Mouse (Mus musculus) liver, postnatal 0 days (tissue): ENCODE data around the gene Noxo1. TPM values are rescaled to one million over a fixed set of nuclear protein-coding genes. Genes with fewer than 3 reads are reported as not detected.

ENCODE experiments used
- ATAC-seq: fragments of 200-750 bp; cut with Nextera tagmentation; 2 replicates; pipeline ENCODE4 v1.8.0; 2017; ENCODE audit warnings: mild to moderate bottlenecking, moderate library complexity
- DNase-seq: peaks from one replicate; pipeline ENCODE4 v3.0.0-alpha.2; 2016
- H3K27ac ChIP-seq: fragments of 300-500 bp; sonication (generic); 2 replicates; pipeline ENCODE4 v1.5.1; 2014; ENCODE audit warnings: antibody characterized with exemption, moderate library complexity, mild to moderate bottlenecking, low read depth
- H3K27me3 ChIP-seq: fragments of 300-500 bp; sonication (generic); 2 replicates; pipeline ENCODE4 v1.6.1; 2014; ENCODE audit warnings: low read length, control low read depth, mixed read lengths; ENCODE audit not compliant: insufficient read depth
- H3K36me3 ChIP-seq: fragments of 300-500 bp; sonication (generic); replicated peaks from 2 replicates; pipeline ENCODE4 v1.6.1; 2014; ENCODE audit warnings: mild to moderate bottlenecking, control low read depth, low read length, moderate library complexity, mixed read lengths; ENCODE audit not compliant: insufficient read depth
- H3K4me1 ChIP-seq: fragments of 300-500 bp; sonication (generic); 2 replicates; pipeline ENCODE4 v1.6.1; 2014; ENCODE audit warnings: antibody characterized with exemption, mild to moderate bottlenecking, control low read depth; ENCODE audit not compliant: insufficient read depth
- H3K4me2 ChIP-seq: fragments of 300-500 bp; sonication (generic); 2 replicates; pipeline ENCODE4 v1.6.1; 2014; ENCODE audit warnings: low read depth, mild to moderate bottlenecking, low read length, moderate library complexity, mixed read lengths
- H3K4me3 ChIP-seq: fragments of 300-500 bp; sonication (generic); 2 replicates; pipeline ENCODE4 v1.5.1; 2014; ENCODE audit warnings: low read depth, low read length
- H3K9ac ChIP-seq: fragments of 300-500 bp; sonication (generic); replicated peaks from 2 replicates; pipeline ENCODE4 v1.6.1; 2014; ENCODE audit warnings: mild to moderate bottlenecking, moderate library complexity
- H3K9me3 ChIP-seq: fragments of 300-500 bp; sonication (generic); 2 replicates; pipeline ENCODE4 v1.6.1; 2016; ENCODE audit warnings: mild to moderate bottlenecking, control low read depth, low read length, mixed read lengths
- CTCF ChIP-seq: sonication (generic); IDR thresholded peaks from 2 replicates; pipeline ENCODE4 v1.5.1; 2016; ENCODE audit warnings: antibody characterized with exemption, low read depth
- EP300 ChIP-seq: IDR thresholded peaks from 2 replicates; pipeline ENCODE4 v1.6.1; 2016; ENCODE audit warnings: antibody characterized with exemption, low read depth, mild to moderate bottlenecking
- WGBS: fragments of 180-500 bp; shearing (Covaris S2); extraction: QIAGEN DNeasy Blood & Tissue Kit; methylation state at CpG from one replicate; pipeline ENCODE4 v1.1.7; 2014; ENCODE audit not compliant: insufficient replicate concordance; 5-methylcytosine and 5-hydroxymethylcytosine counted together
- polyA plus RNA-seq: library from polyadenylated mRNA; unstranded; fragments of >200 nt; fragmentation: Nextera tagmentation; extraction: Ambion mirVana; gene quantifications from 2 replicates; pipeline ENCODE4 v1.2.1, GENCODE M21; 2015

Noxo1 gene
- polyA plus RNA-seq, 1 experiment from 2014 or later, result 0.51 TPM

- Histone ChIP-seq H3K4me1 (peaks cover 8% of the 10 kb centered on the region), H3K27ac (no peak overlapping the region), H3K9ac (no peak overlapping the region; the same call in 1 of the 2 replicates), H3K36me3 (no peaks in the 10 kb centered on the region), H3K27me3 (no peaks in the 10 kb centered on the region), H3K4me3 (no peak overlapping the region), H3K4me2 (no peak overlapping the region), H3K9me3 (no peaks in the 10 kb centered on the region)
- TF ChIP-seq EP300, result no peak
- 72% methylated on average over 16 of the region's 17 CpGs for WGBS
- ATAC-seq (no peak), DNase-seq (no peak)
These were observed 32.1 kb downstream of the Noxo1 start for GRCm38 (mm10) chr17:24728184-24728583.

GRCm38 (mm10) chr17:24729067-24729466 lies 33.0 kb downstream of the Noxo1 start:
- H3K27ac ChIP-seq, result no peak overlapping the region
- ATAC-seq (no peak), DNase-seq (no peak)
- H3K4me3 ChIP-seq, result no peak overlapping the region
- H3K9ac ChIP-seq, result no peak overlapping the region
- WGBS, result 76% methylated on average over 6 of the region's 6 CpGs
- H3K9me3 ChIP-seq, result no peaks in the 10 kb centered on the region
- H3K4me1 ChIP-seq, result peaks cover 3% of the 10 kb centered on the region; the same call in 1 of the 2 replicates
- no peaks in the 10 kb centered on the region for H3K27me3 ChIP-seq
- H3K4me2 ChIP-seq, result no peak overlapping the region
- no peaks in the 10 kb centered on the region for H3K36me3 ChIP-seq
- TF ChIP-seq EP300, result no peak
- no peak for TF ChIP-seq CTCF

GRCm38 (mm10) chr17:24730787-24731186 lies 34.8 kb downstream of the Noxo1 start:
- H3K27ac ChIP-seq, result no peak overlapping the region
- H3K27me3 ChIP-seq, result no peaks in the 10 kb centered on the region
- no peak overlapping the region for H3K9ac ChIP-seq
- WGBS, result 80% methylated on average over 14 of the region's 14 CpGs
- TF ChIP-seq CTCF, result no peak
- no peak for TF ChIP-seq EP300
- no peak for ATAC-seq
- H3K9me3 ChIP-seq, result no peaks in the 10 kb centered on the region
- H3K36me3 ChIP-seq, result no peaks in the 10 kb centered on the region
- peaks cover 7% of the 10 kb centered on the region for H3K4me1 ChIP-seq
- no peak overlapping the region for H3K4me2 ChIP-seq
- no peak for DNase-seq
- no peak overlapping the region for H3K4me3 ChIP-seq

GRCm38 (mm10) chr17:24732233-24732935 lies 36.4 kb downstream of the Noxo1 start:
- Histone ChIP-seq H3K9ac (no peak overlapping the region), H3K4me3 (no peak overlapping the region), H3K4me1 (peaks cover 15% of the 10 kb centered on the region), H3K4me2 (no peak overlapping the region), H3K27ac (no peak overlapping the region), H3K27me3 (no peaks in the 10 kb centered on the region), H3K36me3 (no peaks in the 10 kb centered on the region), H3K9me3 (no peaks in the 10 kb centered on the region)
- DNase-seq (no peak), ATAC-seq (no peak)
- WGBS, result 77% methylated on average over 12 of the region's 12 CpGs
- TF ChIP-seq CTCF, result no peak
- no peak for TF ChIP-seq EP300

- Histone ChIP-seq H3K4me1 (peaks cover 15% of the 10 kb centered on the region), H3K9me3 (no peaks in the 10 kb centered on the region), H3K4me3 (no peak overlapping the region), H3K27me3 (no peaks in the 10 kb centered on the region), H3K9ac (no peak overlapping the region), H3K36me3 (no peaks in the 10 kb centered on the region), H3K27ac (no peak overlapping the region), H3K4me2 (no peak overlapping the region)
- TF ChIP-seq CTCF, result no peak
- no peak for TF ChIP-seq EP300
- 81% methylated on average over 21 of the region's 21 CpGs for WGBS
- ATAC-seq (no peak), DNase-seq (no peak)
These were observed 37.5 kb downstream of the Noxo1 start for GRCm38 (mm10) chr17:24733434-24734050.

- WGBS, result 85% methylated on average over 1 of the region's 1 CpGs
- H3K4me2 ChIP-seq, result no peak overlapping the region
- H3K9ac ChIP-seq, result no peak overlapping the region
- ATAC-seq (no peak), DNase-seq (no peak)
- peaks cover 4% of the 10 kb centered on the region for H3K36me3 ChIP-seq
- peaks cover 23% of the 10 kb centered on the region for H3K4me1 ChIP-seq
- TF ChIP-seq EP300 (no peak), CTCF (peak; percentile 24)
- no peak overlapping the region for H3K27ac ChIP-seq
- H3K9me3 ChIP-seq, result no peaks in the 10 kb centered on the region
- no peaks in the 10 kb centered on the region for H3K27me3 ChIP-seq
- H3K4me3 ChIP-seq, result no peak overlapping the region
These were observed 38.5 kb downstream of the Noxo1 start for GRCm38 (mm10) chr17:24734513-24734912.
